Mouse (Mus musculus) cerebellum, adult 2 months (tissue): Measurements from ENCODE around the gene Brk1.

Experiments
- CTCF ChIP-seq: fragments of 200-500 bp; IDR thresholded peaks from 2 replicates; pipeline ENCODE4 v1.5.1; 2011; ENCODE audit warnings: low read depth, mild to moderate bottlenecking, control low read depth, low read length, moderate library complexity, borderline replicate concordance; ENCODE audit not compliant: insufficient read depth
- POLR2A ChIP-seq: fragments of 200-500 bp; IDR thresholded peaks from 2 replicates; pipeline ENCODE4 v1.6.1; 2011; ENCODE audit warnings: low read length, control low read depth, borderline replicate concordance; ENCODE audit not compliant: insufficient read depth

DNA sequence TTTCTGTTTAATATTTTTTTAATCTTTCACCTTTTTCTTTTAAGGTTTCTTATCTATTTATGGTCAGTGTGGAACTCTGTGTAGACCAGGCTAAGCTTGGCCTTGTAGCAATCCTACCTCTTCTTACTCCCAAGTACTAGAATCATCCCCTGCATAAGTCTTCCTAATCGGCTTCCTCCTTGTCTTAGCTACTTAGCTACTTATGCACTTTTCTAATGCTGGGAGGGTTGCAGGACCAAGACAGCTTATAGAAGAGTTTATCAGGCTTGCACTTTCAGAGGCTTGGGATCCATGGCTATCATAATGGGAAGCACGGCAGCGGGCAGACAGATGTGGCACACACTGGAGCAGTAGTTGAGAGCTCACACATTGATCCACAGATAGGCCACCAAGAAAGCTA lies 25.3 kb upstream of the Brk1 start:
- TF ChIP-seq CTCF, result no peak
- TF ChIP-seq POLR2A, result no peak
